Mouse (Mus musculus) liver, adult 2 months (tissue): ENCODE measurements around the gene Fbxo48.

Experiments used
- CTCF ChIP-seq: fragments of 200-500 bp; IDR thresholded peaks from 2 replicates; pipeline ENCODE4 v1.5.1; 2011; ENCODE audit warnings: low read depth, low read length, control low read depth
- POLR2A ChIP-seq: fragments of 200-500 bp; IDR thresholded peaks from 2 replicates; pipeline ENCODE4 v1.6.1; 2011; ENCODE audit warnings: low read length, control low read depth; ENCODE audit not compliant: insufficient read depth; ENCODE audit errors: extremely low read depth

DNA sequence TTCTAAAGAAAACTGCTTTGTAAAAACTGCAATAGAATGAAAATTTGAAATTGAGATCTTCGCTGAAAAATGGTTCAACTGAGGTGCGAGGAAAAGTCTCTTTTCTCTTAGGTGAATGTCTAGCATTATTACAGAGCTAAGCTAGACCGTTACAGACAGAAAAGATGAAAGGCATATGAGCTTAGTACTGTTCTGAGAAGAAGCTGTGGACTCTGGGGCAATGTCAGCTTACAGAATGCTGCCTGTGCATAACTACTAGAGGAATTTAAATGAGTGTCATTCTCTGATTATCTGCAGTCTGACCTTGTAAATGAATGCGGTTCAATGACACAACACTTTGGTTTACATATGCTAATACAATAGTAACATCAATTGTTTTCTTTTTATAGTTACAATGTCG is 35.3 kb upstream of the Fbxo48 start:
- TF ChIP-seq CTCF (no peak), POLR2A (no peak)
